Mouse (Mus musculus): ENCODE data around the gene Pycr1.

DNA sequence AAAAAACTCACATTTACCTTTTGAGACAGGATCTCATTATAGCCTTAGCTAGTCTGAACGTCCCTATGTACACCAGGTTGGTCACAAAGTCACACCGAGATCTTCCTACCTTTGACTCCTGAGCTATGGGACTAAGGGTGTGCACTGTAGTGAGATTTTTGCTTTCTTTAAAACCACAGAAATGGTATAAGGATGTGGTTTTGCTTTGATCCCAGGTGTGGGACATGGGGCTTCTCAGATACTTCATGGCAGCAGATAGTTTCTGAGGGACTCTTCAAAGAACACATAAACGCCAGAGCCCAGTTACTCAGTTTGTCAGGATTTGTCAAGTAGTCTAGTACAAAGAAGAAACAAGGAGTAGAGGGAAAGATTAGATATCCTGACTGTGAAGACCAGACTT is 42.9 kb downstream of the Pycr1 start:
- no peak for TF ChIP-seq EP300 (IDR thresholded peaks at IDR 0.05; ENCODE audit: low read depth)
- no peak for TF ChIP-seq CTCF (IDR thresholded peaks at IDR 0.05; ENCODE audit: low read depth)

Data from heart, postnatal 0 days (tissue).